Mouse (Mus musculus) bone marrow macrophage, adult 2 months (primary cell): ENCODE data around the gene Tas2r108.

Experiments
- CTCF ChIP-seq: IDR thresholded peaks from 2 replicates; pipeline ENCODE4 v1.5.1; 2012; ENCODE audit warnings: low read depth, mild to moderate bottlenecking, low read length, moderate library complexity
- POLR2A ChIP-seq: IDR thresholded peaks from 2 replicates; pipeline ENCODE4 v1.6.1; 2012; ENCODE audit warnings: mild to moderate bottlenecking, low read depth, low read length, borderline replicate concordance

DNA sequence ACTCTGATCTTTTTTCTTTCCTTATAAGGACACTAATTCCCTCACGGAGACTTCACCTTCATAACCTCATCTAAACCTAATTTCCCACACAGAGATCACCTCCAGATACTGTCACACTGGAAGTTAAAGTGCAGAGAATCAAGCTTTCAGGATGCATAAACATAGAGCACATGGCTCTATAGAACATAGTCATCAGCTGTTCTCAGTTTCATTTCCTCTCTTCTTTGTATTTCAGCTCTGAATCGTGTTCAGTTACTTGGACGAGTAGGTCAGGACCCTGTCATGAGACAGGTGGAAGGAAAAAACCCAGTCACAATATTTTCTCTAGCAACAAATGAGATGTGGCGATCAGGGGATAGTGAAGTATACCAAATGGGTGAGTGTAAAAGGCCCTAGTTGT lies 17.2 kb upstream of the Tas2r108 start:
- no peak for TF ChIP-seq CTCF
- TF ChIP-seq POLR2A = no peak
